Mouse (Mus musculus) ovary, postnatal 10 days (tissue): Measurements from ENCODE around the gene Cmc2.

Experiments used
- DNase-seq: peaks from one replicate; pipeline ENCODE4 v3.0.0; 2022; ENCODE audit warnings: low spot score

Cmc2 gene

DNA sequence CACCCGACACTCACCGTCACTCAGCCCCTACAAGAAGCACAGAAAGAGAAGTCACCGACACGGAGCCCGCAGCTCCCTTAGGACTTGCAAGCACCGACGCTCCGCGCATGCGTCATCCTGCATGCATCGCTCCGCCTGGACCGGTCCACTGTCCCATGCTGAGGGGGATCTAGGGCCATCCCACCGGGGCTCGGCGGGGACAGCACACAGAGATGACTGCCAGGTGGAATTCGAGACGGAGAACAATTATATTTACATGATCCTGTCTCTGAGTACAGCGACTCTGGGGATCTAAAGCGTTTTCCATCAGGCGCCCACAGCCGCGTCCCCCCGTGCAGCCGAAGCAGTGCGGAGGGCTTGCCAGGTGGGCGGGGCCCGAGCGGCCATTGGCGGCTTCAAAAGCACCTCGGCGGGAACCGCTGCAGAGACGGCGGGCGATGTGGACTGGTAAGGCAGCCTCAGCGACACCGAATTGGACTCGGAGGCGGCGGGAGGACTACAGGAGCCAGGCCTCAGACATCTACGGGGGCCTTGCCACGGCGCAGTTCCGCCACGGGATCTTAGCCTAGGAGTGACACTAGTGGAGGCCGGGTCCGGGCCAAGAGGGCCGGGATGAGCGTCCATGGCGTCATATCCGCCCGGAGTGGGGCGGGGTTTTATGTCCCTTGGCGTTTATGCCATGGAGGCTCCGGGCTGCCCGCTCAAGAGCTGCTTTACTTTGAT is at the start of gene Cmc2, which contains the start of gene Cenpn:
TSS of gene Cmc2 (minus strand) at position 119 of the 723 bp plus-strand sequence.
TSS of gene Cenpn (plus strand) at position 394 of the 723 bp plus-strand sequence.
- peak; percentile 87 for DNase-seq

DNA sequence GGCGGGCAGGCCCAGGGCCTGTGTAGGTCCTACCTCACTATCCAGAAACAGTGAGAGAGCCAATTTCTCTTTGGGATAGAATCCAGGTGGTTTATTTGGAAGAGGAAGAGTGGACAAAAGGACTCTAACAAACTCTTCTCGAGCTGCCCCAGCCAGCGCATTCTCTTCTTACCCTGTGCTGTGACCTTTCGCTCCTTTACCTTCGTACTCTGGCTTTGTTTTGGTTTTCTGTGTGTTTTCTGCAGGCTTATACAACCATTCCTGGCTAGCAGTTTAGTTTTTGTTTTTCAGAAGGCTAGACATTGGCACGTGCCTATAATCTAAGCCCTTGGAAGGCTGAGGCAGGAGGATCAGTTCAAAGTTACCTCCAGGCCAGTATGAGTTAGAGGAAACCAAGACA is 48.3 kb upstream of the Cmc2 start:
- DNase-seq: no peak

DNA sequence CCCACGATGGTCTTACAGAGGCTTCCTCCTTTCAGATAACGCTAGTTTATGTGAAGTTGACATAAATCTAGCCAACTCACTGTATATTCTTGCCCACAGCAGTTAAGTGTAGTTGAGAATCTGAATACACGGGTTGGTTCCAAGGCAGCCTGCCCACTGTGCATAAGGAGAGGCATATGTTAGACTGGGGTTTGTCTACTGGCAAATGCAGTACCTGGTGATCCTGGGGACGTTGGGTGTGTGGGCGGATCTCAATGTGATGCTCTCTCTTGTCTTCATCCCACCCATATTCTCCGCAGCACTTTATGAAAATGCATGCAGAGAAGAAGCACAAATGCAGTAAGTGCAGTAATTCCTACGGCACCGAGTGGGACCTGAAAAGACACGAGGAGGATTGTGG is 33.2 kb upstream of the Cmc2 start:
- no peak for DNase-seq

GRCm38 (mm10) chr8:116952428-116952827 is 31.2 kb upstream of the Cmc2 start:
- DNase-seq: no peak

DNA sequence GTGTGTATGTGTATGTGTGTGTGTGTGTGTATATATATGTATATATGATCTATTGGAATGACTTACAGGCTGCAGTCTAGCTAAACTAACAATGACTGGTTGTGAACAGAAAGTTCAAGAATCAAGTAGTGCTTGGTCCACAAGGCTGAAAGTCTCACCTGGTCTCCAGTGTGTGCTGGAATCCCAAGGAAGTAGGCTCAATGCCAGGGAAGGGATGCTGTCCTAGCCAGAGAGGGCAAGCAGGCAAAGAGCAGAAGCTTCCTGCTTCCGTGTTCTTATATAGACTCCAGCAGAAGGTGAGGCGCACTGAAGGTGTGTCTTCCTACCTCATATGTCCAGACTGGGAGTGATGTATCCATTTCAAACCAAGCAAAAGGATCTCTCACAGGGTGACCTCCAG is 30.5 kb upstream of the Cmc2 start:
- no peak for DNase-seq

- no peak for DNase-seq
These were observed 30.1 kb upstream of the Cmc2 start for GRCm38 (mm10) chr8:116951369-116951768.

- DNase-seq: no peak
These were observed 26.3 kb upstream of the Cmc2 start for GRCm38 (mm10) chr8:116947589-116947988.

DNA sequence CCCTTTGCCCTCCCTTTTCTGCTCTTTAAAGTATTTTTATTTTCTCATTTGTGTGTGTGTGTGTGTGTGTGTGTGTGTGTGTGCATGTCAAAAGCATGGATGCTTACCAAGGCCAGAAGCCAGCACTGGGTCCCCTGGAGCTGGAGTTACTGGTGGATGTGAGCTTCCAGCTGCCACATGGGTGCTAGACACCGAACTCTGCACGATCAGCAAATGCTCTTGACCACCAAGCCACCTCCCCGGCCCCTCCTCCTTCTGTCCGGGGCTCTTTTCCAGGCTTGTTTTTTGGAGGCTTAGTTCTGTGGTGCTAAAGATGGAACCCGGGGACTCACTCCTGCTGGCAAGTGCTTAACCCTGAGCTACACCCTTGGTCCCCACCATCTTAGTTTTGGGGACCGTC is 25.6 kb upstream of the Cmc2 start:
- no peak for DNase-seq

- DNase-seq: no peak
These were observed 25.1 kb upstream of the Cmc2 start for GRCm38 (mm10) chr8:116946268-116946838.

DNA sequence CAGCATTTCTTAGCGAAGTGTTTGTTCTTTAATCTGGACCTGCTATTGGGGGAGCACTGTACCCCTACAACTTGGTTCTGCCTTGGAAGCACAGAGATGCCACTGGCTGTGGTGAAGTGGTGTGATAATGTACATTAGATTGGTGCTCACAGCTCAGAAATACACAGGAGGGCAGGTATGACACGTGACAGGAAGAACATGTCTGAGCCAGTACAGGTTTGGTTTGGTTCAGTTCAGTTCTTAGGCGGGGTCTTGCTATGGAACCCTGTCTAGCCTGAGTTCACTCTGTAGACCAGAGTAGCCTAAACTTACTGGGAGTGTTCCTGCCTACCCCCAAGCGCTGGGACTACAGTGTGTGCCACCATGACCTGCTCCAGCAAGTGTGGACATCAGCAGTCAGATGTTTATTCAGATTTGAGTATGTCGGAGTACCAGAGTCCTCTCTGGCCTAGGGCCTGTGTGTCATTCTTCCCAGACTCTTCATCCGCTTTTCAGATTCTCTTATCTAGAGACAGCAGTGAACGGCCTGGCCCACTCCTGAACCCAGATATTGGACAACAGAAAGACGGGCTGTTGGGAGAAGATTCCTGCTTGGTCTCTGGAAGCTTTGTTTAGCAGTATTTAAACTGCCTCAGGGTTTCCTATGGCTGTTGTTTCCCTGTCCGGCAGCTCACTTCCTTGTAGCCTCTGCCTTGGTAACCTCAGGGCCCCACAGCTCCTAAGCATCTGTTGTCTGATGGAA is 24.1 kb upstream of the Cmc2 start:
- no peak for DNase-seq

- no peak for DNase-seq
These were observed 23.1 kb upstream of the Cmc2 start for GRCm38 (mm10) chr8:116944385-116944696.

DNA sequence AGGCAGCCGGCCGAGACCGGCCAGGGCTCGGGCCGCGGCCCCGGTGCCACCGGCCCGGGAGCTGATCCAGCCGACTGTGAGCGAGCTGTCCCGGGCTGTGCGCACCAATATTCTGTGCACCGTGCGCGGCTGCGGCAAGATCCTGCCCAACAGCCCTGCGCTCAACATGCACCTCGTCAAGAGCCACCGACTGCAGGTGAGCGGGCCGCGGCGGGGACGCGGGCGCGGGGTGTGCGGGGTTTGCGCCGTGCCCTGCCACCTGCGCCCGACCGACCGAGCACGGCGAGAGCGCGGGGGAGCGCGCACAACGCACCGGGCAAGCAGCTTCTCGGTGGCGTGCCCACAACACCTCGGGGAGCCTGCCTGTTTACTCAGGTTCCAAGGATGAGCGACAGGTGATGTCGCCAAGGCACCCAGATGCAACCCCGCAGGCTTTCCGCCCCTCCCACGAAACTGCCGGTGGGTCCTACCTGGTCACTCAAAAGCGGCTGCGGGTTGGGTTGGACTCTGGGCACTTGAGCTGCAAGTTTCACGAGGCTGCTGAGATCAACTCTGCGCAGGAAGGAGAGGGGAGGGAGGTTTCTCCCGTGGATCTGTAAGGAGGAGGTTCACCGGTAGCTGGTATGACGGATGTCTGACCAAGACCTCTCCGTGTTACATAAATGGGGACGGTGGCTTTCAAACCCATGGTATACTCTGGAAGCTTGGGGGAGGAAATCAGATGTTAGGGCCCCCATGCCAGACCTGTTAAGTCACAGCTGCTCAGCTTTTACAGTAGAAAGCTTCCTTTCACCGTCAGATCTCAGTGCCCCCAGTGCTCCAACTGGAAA is 22.5 kb upstream of the Cmc2 start:
- DNase-seq: no peak

DNA sequence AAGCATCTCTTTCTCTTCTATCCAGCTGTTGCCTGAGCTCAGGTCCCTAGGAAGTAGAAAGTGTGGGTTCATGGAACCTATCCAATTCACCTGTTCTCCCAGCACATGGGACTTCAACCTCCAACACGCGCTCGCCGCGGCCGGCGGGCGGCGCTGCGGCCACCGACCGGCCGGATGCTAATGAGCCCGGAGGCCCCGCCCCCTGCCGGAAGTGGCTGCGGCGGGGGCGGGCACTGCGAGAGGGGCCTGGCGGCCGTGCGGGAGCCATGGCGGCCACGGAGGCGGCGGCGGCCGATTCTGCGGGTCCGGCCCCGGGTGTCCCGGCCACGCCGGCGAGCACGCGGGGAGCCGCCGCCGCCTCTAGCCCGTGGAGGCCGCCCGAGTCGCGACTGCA is 21.9 kb upstream of the Cmc2 start, which contains the start of gene Atmin:
TSS of gene Atmin (plus strand) at position 233 of the 394 bp plus-strand sequence.
- DNase-seq: peak; percentile 61

DNA sequence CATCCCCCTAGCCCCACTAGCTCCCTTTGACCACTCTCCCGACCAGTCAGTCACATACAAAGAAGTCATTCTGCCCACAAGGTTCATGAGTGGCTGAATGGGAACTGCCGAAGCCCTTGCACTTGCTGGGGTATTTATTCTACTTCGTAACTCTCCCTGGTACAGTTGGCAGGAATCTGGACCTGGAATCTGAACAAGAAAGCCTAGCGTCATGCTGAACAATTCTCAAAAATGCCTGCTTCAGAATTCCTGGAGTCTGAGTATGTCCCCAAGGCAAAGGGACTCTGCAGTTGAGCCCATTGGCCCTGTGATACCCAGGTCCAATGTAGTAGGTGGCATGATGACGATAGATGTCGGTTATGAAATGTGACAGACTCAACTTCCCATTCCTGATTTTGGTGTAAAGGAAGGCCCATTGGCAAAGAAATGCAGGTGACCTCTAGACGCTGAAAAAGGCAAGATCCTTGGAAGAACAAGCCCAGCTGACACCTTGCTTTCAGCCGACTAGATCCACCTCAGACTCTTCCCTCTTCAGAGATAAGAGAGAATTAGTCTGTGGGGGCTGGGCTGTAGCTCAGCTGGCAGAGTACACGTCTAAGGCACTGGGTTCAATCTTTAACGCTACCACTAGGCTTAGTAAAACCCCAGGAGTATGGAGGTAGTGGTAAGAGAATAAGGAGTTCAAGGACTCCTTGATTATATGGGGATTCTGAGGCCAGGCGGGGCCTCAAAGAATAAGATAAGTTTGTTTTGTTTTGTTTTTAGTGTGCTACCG is 21.2 kb upstream of the Cmc2 start:
- DNase-seq: no peak

GRCm38 (mm10) chr8:116935506-116935905 is 14.3 kb upstream of the Cmc2 start:
- DNase-seq: no peak

DNA sequence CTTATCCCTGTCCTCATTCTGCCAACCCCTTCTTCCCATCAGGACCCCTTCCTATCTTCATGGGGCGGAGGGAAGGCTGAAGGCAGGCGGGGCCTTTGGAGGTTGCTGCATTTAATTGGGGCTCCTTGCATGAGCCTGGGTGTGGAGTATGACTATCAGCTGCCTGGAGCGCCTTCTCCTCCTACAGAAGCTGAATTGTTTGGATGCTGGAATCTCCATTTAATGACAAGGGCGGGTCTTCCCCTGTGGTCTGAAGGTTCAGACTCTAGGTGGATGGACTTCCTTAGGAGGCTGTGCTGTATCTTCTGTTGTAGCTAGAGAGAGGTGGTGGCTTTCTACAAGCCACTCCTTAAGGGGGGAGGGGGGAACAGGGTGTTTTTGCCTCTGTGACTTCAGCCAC is 13.7 kb upstream of the Cmc2 start:
- no peak for DNase-seq

DNA sequence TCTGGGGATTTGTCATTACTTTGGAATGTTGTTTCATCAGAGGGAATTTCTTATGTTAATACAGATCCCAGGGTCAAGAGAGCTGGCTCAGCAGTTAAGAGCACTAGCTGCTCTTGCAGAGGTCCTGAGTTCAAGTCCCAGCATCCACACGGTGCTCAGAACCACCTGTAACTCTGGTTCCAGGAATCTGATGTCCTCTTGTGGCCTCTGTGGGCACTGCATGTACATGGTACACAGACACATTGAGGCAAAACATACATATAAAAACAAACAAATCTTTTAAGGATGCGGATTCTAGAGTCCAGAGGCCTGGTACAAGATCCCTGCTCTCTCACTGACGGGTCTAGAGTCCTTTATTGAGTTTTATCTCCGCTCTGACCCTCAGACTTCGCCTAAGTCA is 7.3 kb upstream of the Cmc2 start:
- DNase-seq: no peak

- DNase-seq: no peak
These were observed 6.6 kb upstream of the Cmc2 start for GRCm38 (mm10) chr8:116927880-116928279.

DNA sequence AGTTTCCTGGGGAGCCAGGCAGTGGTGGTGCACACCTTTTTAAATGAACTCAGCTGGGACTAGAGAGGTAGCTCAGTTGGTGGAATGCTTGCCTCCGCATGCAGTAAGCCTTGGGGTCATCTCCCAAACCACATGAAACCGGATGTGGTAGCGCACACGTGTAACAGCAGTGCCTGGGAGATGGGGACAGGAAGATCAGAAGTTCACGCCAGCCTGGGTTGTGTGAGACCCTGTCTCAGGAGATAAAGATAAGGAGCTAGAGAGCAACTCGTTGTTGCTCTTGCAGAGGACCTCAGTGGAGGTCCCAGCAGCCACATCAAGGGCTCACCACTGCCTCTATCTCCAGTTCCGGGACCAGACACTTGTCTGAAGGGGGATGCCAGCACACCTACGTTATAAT is 2.3 kb upstream of the Cmc2 start:
- DNase-seq: no peak

- no peak for DNase-seq
These were observed 954 bp upstream of the Cmc2 start for GRCm38 (mm10) chr8:116922060-116922757.

- no peak for DNase-seq
These were observed 284 bp downstream of the Cmc2 start for GRCm38 (mm10) chr8:116921005-116921336.
